Mouse (Mus musculus) cerebellum, adult (tissue): ENCODE measurements around the gene Bcl10.
"Not testable (repeated sequence)": the region's sequence is repeated elsewhere in the genome, so short reads cannot be mapped to it uniquely, and the experiment has no call there.

Experiments
- ATAC-seq: cut with Nextera tagmentation; 2 replicates; pipeline ENCODE4 v1.9.2; 2017; ENCODE audit warnings: mild to moderate bottlenecking, moderate library complexity, mixed read lengths; ENCODE audit not compliant: insufficient number of reproducible peaks, low FRiP score, low TSS enrichment

Gene Bcl10

GRCm38 (mm10) chr3:145922019-145922854, at the start of gene Bcl10:
Gene Bcl10 (plus strand): TSS chr3:145922804.
- ATAC-seq = no peak

DNA sequence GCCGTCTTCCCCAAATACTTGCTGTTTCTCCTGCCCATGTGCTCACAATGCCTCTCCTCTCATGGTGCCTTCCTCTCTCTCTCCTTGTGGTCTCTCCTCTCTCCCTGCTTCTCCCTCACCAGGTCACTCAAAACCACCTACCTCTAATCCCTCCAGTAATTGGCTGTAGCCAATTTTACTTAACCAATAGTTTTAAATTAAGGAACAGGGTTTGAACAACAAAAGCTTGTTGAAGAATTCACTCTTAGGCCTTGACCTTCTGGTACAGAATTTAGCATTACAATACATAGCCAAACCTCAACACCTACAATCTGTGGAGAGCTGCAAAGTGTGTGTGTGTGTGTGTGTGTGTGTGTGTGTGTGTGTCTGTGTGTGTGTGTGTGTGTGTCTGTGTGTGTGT, 49.3 kb upstream of the Bcl10 start:
- ATAC-seq = no peak

DNA sequence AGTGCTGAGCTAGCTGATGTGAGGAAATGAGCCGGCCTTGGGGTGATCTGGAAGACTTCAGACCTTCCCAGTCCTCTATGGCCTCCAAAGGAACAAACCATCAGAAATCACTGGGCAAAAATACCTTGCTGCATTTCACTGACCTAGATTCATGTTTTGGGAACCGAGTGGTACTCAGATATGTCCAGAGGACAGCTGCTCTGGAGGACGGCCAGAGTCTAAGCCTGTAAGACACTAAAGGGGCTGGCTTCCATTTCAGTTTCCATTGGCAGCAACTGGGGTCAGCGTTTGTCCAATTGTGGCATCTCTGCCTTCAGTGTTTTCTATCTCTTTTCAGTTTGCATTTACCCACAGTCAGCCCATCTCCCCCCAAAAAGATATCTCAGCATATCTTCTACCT, 48.5 kb upstream of the Bcl10 start:
- peak; percentile 36; the same call in 1 of the 2 replicates for ATAC-seq

- no peak for ATAC-seq
Measured at GRCm38 (mm10) chr3:145876120-145876519, 46.5 kb upstream of the Bcl10 start.

GRCm38 (mm10) chr3:145878867-145879266, 43.7 kb upstream of the Bcl10 start:
- ATAC-seq = not testable (repeated sequence)

DNA sequence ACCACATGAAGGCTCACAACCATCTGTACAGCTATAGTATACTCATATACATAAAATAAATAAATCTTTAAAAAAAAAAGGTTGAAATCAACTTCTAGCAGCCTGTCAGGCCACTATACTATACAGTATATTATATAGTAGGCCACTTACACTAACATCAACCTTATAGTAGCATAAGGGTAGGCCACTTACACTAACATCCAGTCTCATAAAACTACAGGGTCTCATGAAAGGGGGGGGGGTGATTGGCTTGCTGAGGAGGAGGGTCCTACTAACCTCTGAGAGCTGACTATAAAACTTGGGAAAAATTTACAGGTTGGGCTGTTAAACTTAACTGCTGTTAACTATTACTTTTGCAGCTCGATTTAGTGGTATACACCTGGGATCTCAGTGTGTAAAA, 42.3 kb upstream of the Bcl10 start:
- no peak for ATAC-seq

- ATAC-seq = no peak
Measured at GRCm38 (mm10) chr3:145882076-145882874, 40.3 kb upstream of the Bcl10 start.

- ATAC-seq = no peak
Measured at GRCm38 (mm10) chr3:145883233-145883632, 39.4 kb upstream of the Bcl10 start.

DNA sequence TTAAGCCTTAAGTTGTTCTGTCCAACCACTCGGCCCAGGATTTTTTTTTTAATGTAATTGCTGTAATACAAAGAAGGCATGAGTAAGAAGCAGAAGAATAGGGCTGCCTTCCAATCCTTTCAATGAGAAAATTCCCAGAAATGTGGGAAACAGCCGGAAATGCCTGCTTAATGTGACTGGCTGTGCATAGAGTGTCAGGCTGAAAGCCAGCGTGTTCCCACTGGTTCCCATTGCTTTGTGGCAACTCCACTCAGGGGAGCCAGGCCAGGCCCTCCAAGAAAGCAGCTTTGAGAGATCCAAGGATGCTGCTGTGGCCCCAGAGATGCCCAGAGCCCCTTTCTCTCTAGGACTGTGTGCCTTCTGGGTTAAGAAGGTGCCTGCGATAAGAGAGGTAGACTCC, 37.2 kb upstream of the Bcl10 start:
- no peak for ATAC-seq

GRCm38 (mm10) chr3:145885851-145886464, 36.6 kb upstream of the Bcl10 start:
- no peak for ATAC-seq

GRCm38 (mm10) chr3:145887430-145887971, 35.1 kb upstream of the Bcl10 start:
- no peak for ATAC-seq

DNA sequence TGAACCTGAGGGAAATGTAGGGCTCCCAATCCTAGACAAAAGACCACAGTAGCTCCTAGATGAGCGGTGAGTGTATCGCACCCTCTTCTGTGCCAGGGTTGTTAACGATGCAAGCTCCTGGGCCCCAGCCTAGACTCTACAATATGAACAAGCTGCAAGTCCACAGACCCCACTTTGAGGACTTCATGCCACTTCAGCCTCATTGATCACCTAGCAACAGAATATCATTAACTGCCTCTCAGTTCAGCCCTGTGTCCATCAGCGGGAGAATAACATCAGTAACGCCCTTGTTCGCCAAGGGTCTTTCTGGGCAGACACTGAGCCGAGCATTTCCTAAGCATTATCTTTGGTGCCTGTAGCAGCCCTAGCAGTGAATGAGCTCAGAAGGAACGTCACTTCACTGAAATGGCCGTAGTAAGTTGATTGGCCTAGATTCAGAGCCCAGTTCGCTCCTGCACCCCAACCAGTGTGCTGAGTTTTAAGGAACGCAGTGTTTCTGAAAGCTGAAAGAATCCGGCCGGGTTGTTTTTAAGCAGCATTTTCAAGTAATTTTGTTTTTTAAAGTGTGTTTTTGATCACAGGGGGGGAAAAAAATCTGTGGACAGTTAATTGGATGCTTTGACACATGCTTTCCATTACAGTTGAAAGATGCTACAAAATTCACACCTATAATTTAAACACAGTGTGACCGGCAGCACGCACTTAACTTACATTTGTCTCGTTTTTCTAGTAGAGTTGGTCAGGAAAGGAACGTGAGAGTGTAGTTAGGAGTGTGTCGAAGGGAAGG, 32.1 kb upstream of the Bcl10 start:
- ATAC-seq = no peak

GRCm38 (mm10) chr3:145892451-145892850, 30.2 kb upstream of the Bcl10 start:
- ATAC-seq = no peak

DNA sequence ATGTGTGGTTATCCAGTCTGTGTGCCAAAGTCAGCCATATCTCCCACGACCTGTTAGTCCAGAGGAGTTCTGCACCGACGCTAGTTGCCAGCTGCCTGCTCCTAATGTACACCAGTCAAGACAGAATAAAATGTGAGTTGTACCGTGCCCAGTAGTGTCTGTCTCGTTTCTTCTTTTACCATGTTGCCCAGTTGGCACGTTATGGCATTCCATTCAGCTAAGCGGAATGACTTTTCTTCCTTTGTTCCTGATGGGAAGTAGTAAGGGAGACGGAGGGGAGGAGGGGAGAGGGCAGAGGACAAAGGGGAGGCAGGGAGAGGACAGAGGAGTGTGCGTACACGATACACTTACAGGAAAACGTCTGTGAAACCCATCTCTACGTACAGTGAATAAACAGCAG, 28.5 kb upstream of the Bcl10 start:
- ATAC-seq = no peak

DNA sequence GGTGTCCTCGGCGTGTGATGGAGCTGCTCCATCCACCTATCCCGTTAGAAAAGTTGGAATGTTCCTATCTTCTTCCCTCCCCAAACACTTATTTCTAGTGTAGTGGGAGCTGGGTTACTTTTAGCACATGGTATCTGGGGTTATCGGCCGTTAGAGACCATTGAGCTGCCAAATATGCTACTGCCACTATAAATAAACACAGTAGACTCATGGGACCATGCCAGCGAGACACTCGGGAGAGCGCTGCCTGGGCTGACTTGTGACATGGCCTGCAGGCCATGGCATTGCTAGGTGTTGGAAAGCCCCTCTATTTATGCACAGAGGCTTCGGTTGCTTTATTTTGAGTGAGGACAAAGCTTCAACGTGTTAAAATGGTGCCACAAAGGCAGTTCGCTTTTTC, 24.9 kb upstream of the Bcl10 start:
- ATAC-seq = no peak

DNA sequence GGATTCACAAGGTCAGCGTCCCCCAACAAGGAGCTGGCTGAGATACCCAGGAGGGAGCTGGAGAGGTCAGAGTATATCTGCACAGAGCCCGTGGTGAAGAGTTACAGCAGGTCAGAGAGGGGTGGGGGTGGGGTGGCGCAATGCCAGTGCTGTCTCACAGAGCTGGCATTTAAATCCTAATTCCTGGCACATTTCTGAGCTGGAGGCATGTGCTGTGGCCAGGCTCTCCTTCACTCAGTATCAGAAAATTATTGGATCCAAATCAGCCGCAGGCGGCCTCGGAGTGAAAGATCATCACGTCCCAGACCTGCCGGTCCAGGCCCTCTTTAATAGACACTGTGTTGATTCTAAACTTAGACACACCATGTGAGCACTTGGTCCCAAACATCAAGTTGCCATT, 22.8 kb upstream of the Bcl10 start:
- ATAC-seq = no peak

DNA sequence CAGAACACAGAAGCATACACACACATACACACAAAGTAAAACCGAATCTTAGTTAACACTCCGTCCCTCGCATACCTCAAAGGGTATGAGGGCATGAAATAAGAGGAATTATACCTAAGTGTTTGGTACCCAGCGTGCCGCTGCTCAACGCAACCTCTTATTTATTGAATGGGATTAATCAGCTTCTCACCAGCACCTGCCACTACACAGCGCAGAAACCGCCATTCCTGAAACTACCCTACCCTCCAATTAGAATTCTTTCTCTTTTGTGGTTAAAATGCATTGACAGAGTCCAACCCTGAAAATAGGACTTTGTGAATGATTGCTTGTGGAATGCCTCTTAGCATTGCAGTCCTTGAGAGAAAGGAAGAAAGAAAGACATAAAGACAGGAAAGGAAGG, 19.1 kb upstream of the Bcl10 start:
- no peak for ATAC-seq

DNA sequence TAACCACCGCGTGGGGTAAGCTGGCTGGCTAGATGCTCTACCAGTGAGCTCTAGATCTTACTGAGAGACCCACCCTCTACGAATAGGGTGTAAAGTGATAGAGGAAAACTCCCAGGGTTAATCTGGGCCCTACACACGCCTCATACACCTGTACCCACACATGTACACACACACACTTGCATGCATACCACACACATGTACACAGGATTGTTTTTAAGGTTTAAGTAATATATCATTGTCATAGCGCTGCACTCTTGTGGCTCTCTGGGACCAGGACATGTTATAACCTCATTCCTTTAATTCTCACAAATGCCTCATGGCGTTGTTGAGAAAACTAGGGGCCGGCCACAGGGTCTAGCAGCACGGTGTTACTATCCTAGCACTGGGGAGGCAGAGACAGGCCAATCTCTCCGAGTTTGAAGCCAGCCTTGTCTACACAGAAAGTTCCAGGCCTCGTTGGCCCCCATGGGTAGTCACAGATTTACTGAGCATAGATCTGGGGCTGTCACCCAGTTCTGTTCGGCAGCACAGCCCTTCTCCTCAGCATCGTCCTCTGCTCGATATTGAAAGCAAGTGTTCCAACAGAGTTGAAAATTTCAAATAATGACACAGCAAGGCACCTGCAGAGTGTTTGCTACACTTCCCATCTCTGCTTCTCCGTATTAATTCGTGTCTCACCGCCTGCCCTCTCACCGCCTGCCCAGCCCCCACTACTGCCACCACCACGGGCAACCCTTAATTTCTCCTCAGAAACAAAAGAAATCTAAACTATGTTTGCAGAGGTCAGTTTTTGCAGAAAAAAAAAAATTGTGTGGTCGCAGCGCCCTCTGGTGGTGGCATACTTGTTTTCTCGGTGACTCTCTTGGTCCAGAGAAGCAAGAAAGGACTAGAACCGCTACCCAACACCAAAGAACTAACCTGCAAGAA, 17.5 kb upstream of the Bcl10 start:
- ATAC-seq = 0 out of 2 replicates have a peak, but pooled peaks have one; percentile 18

- no peak for ATAC-seq
Measured at GRCm38 (mm10) chr3:145906582-145906981, 16.0 kb upstream of the Bcl10 start.
